Mouse (Mus musculus): Measurements from ENCODE around the gene Gse1.

GRCm38 (mm10) chr8:120521591-120521965, 293.3 kb downstream of the Gse1 start:
- TF ChIP-seq POLR2A (IDR thresholded peaks at IDR 0.05; ENCODE audit: low read depth, low read length) (no peak), CTCF (conservative IDR thresholded peaks at IDR 0.05; ENCODE audit: insufficient read depth, insufficient read length, low read depth, low read length) (no peak)

Measured in kidney, adult 2 months (tissue).